Mouse (Mus musculus): ENCODE measurements around the gene Ampd1.

DNA sequence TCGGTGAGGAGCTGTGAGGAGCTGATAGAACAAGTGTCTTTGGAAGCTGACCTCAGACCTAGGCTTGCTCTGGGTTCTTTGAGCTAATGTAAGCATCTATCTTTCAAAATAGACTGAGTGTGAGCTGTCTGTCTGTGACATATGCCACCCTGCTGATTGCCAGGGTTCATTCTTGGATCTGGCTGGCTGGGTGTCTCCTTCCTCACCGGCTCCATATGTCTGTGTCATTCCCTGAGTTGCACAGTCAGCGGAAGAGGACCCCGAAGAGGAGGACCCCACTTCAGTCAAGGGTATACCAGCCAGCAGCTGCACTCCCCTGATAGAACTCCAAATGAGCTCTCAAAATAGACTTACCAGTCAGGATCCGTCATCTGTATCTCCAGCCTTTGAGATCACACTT, 8.9 kb downstream of the Ampd1 start:
- TF ChIP-seq GATA1 (IDR thresholded peaks at IDR 0.05; ENCODE audit: low read length) = no peak
- no peak for TF ChIP-seq TAL1 (IDR thresholded peaks at IDR 0.05; ENCODE audit: low read length)

All from erythroblast, embryonic 14.5 days (primary cell).